Mouse (Mus musculus): ENCODE data around the gene 9430007A20Rik. TPM values are rescaled to one million over a fixed set of nuclear protein-coding genes. Genes with fewer than 3 reads are reported as not detected.

The 9430007A20Rik gene
- not detected for polyA plus RNA-seq (2017; shearing (Covaris generic))

DNA sequence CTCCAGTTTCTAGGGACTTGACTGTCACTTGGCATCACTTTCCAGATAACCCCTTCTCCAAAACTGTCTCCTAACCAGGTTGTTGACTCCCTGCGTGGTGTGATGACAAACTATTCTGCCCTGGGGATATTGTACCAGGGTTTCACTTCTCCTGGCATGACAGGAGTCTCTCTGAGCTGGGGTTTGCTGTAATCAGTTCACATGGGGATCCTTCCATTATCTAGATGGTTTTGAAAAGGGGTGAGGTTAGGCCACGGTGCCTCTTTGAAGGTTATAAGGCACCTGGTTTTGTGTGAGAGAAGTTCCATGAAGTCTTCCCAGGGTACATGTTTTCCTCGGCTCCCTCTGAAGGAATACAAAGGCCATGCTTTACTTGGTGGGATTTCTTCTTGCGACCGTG is at the start of gene 9430007A20Rik:
Gene 9430007A20Rik, plus strand, starts transcription at position 301 of the 400 bp plus-strand sequence.

DNA sequence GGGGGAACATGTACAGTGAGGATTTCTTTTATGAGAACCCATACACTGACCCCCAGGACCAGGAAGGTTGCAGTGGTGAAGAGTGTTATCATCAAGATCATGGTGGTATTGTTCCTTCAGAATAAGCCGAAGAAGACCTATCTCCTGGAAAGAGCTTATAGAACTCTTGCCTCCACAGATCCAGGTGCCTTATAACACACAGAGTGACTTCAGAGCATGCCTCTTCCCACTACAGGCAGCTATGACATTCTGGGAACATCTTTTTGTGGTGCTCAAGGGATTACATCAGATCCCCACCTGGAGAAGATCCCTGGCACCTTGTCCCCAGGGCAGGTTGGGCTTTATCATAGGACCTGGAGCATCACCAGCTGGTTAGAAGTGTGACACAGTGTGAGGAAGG is 45.4 kb downstream of the 9430007A20Rik start, which contains the start of gene Gm13124:
Gene Gm13124, minus strand, starts transcription at position 101 of the 400 bp plus-strand sequence.

Other genes starting within 250 kb of the 9430007A20Rik start
- gene Pramel5, start 239.3 kb upstream of the 9430007A20Rik start, polyA plus RNA-seq (2017; shearing (Covaris generic)) = not detected
- gene Gm13128, start 189.6 kb upstream of the 9430007A20Rik start, polyA plus RNA-seq (2017; shearing (Covaris generic)) = not detected
- gene Gm13119, start 161.9 kb upstream of the 9430007A20Rik start, polyA plus RNA-seq (2017; shearing (Covaris generic)) = not detected
- gene Pramef20, start 141.9 kb upstream of the 9430007A20Rik start, polyA plus RNA-seq (2017; shearing (Covaris generic)) = not detected
- gene Pramef12, start 111.4 kb upstream of the 9430007A20Rik start, polyA plus RNA-seq (2017; shearing (Covaris generic)) = not detected
- gene 1700012P22Rik, start 81.0 kb upstream of the 9430007A20Rik start, polyA plus RNA-seq (2017; shearing (Covaris generic)) = not detected
- gene Gm9944, start 66.5 kb upstream of the 9430007A20Rik start, polyA plus RNA-seq (2017; shearing (Covaris generic)) = not detected
- not detected for gene Aadacl3, start 56.1 kb upstream of the 9430007A20Rik start, polyA plus RNA-seq (2017; shearing (Covaris generic))
- gene Gm13124, start 45.3 kb downstream of the 9430007A20Rik start, polyA plus RNA-seq (2017; shearing (Covaris generic)) = not detected
- not detected for gene Aadacl4, start 93.9 kb downstream of the 9430007A20Rik start, polyA plus RNA-seq (2017; shearing (Covaris generic))
- gene Gm436, start 166.5 kb downstream of the 9430007A20Rik start, polyA plus RNA-seq (2017; shearing (Covaris generic)) = not detected
- not detected for gene Gm13178, start 201.6 kb downstream of the 9430007A20Rik start, polyA plus RNA-seq (2017; shearing (Covaris generic))

Data from effector memory CD4-positive, alpha-beta T cell, adult 5 months (primary cell).